Mouse (Mus musculus): ENCODE data around the gene Gm13723.

Gene Gm13723

DNA sequence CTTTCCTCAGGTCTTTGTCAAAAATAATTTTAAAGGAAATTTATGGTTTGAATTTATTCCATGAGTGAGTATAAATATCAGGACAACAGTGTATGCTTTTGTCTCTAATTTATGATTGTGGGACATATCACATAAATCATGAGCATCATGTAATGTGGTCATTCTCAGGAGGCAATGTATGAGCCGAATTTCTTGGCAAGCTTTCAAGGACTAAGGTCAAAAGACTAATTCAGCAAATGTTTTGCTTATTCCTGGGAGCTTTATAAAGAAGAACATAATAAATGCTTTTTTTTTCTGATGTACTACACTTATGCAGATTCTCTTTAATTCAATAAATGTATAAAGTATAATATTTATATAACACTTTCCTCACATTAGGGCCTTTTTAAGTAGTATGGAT lies at the start of gene Gm13723:
Gene Gm13723, minus strand, starts transcription at position 101 of the 400 bp plus-strand sequence.
- no peak for DNase-seq (ENCODE audit: low spot score)

- DNase-seq (ENCODE audit: low spot score) = no peak
Observed at GRCm38 (mm10) chr2:86905647-86906046, 31.0 kb upstream of the Gm13723 start.

DNA sequence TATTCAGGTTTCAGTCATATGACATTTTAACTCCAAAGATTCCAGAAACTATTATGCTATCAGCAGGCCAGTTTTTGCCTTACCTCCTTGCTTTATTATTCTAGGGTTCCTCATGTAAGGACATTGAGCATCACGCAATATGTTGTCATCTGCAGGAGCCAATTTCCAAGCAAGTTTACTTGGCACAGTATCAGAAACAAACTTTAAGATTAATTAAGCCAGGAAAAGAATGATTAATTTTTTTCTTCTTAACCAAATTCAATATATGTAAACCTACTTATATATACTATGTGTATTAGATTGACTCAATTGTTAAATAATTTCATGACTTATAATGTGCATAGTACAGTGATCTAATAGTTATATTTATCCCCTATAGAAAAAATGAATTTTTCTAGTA lies 17.5 kb upstream of the Gm13723 start, which contains the start of gene Olfr1097:
Gene Olfr1097, minus strand, starts transcription at position 101 of the 400 bp plus-strand sequence.
- no peak for DNase-seq (ENCODE audit: low spot score)

DNA sequence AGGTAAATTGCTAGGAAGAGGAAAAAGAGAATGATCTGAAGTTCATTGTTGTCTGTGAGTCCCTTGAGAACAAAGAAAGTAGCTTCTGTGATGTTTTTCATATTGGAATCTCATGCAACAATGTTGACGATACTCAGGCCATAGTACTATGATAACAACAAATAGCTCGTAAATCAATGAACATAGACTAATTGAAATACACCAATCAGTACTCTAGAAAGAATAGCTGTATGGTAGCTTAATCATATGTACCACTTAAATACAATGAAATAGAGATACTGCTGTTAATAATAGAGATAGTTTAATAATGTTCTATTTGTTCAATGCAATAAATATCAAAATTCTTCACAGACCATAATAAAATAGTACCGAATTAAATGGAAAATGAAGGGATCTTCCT lies 23.0 kb downstream of the Gm13723 start, which contains the start of gene Olfr1095:
Gene Olfr1095, minus strand, starts transcription at position 101 of the 400 bp plus-strand sequence.
- no peak for DNase-seq (ENCODE audit: low spot score)

GRCm38 (mm10) chr2:86824363-86824762 lies 50.2 kb downstream of the Gm13723 start, which contains the start of gene Olfr1094:
Olfr1094 (plus strand) TSS chr2:86824663.
- no peak for DNase-seq (ENCODE audit: low spot score)
